Mouse (Mus musculus) liver, embryonic 15.5 days (tissue): ENCODE data around the gene Smyd2. TPM values are rescaled to one million over a fixed set of nuclear protein-coding genes. Genes with fewer than 3 reads are reported as not detected.

Experiments
- polyA plus RNA-seq: library from polyadenylated mRNA; unstranded; fragments of >200 nt; fragmentation: Nextera tagmentation; extraction: Ambion mirVana; gene quantifications from 2 replicates; pipeline ENCODE4 v1.2.1, GENCODE M21; 2015

The Smyd2 gene
- polyA plus RNA-seq, 1 experiment from 2014 or later = 27.2 TPM

Other genes with a start within 250 kb of the Smyd2 start
- 46.3 and 50.3 TPM in 2 replicates for gene Cenpf, start 234.3 kb downstream of the Smyd2 start, polyA plus RNA-seq
- gene Ptpn14, start 194.1 kb downstream of the Smyd2 start, polyA plus RNA-seq = 0.40 and 0.44 TPM in 2 replicates
- 5.2 and 6.1 TPM in 2 replicates for gene Prox1, start 248.4 kb upstream of the Smyd2 start, polyA plus RNA-seq